Mouse (Mus musculus): ENCODE results near the gene Rassf6. TPM values are rescaled to one million over a fixed set of nuclear protein-coding genes. Genes with fewer than 3 reads are reported as not detected.
A peak's percentile ranks its signal among the peaks of the same experiment; 100 is the strongest.

Gene Rassf6
- total and polyA plus RNA-seq, 2 experiments from 2014 or later = 0.41 to 0.65 TPM

GRCm38 (mm10) chr5:90567788-90568187 is 72.7 kb downstream of the Rassf6 start:
- 37% methylated on average over 5 of the region's 5 CpGs for WGBS
- TF ChIP-seq CTCF (IDR thresholded peaks at IDR 0.05; ENCODE audit: low read depth) (no peak), EP300 (IDR thresholded peaks at IDR 0.05; ENCODE audit: low read depth) (no peak)
- Histone ChIP-seq H3K9me3 (replicated peaks; ENCODE audit: control insufficient read depth, low read length) (no peaks in the 10 kb centered on the region), H3K27me3 (ENCODE audit: control insufficient read depth, insufficient read depth, low read length) (no peaks in the 10 kb centered on the region), H3K27ac (ENCODE audit: low read depth) (no peak overlapping the region), H3K4me2 (ENCODE audit: low read depth, low read length) (no peak overlapping the region), H3K36me3 (replicated peaks; ENCODE audit: control insufficient read depth, insufficient read depth, low read length) (no peaks in the 10 kb centered on the region), H3K4me3 (ENCODE audit: low read depth, low read length) (no peak overlapping the region), H3K4me1 (ENCODE audit: control insufficient read depth, insufficient read depth) (peaks cover 8% of the 10 kb centered on the region; the same call in 1 of the 2 replicates), H3K9ac (replicated peaks; ENCODE audit: low read depth, low read length) (no peak overlapping the region)
- DNase-seq (ENCODE audit: low spot score) (no peak), ATAC-seq (ENCODE audit: insufficient read depth, low read depth) (peak; percentile 60; the same call in 1 of the 2 replicates)

- H3K9ac ChIP-seq (replicated peaks; ENCODE audit: low read depth, low read length) = no peak overlapping the region
- no peak overlapping the region for H3K4me3 ChIP-seq (ENCODE audit: low read depth, low read length)
- ATAC-seq (ENCODE audit: insufficient read depth, low read depth) (no peak), DNase-seq (ENCODE audit: low spot score) (no peak)
- WGBS = 71% methylated on average over 6 of the region's 6 CpGs
- TF ChIP-seq EP300 (IDR thresholded peaks at IDR 0.05; ENCODE audit: low read depth) = no peak
- TF ChIP-seq CTCF (IDR thresholded peaks at IDR 0.05; ENCODE audit: low read depth) = no peak
- peaks cover 8% of the 10 kb centered on the region; the same call in 1 of the 2 replicates for H3K4me1 ChIP-seq (ENCODE audit: control insufficient read depth, insufficient read depth)
- no peaks in the 10 kb centered on the region for H3K9me3 ChIP-seq (replicated peaks; ENCODE audit: control insufficient read depth, low read length)
- no peak overlapping the region for H3K27ac ChIP-seq (ENCODE audit: low read depth)
- no peaks in the 10 kb centered on the region for H3K36me3 ChIP-seq (replicated peaks; ENCODE audit: control insufficient read depth, insufficient read depth, low read length)
- no peak overlapping the region for H3K4me2 ChIP-seq (ENCODE audit: low read depth, low read length)
- H3K27me3 ChIP-seq (ENCODE audit: control insufficient read depth, insufficient read depth, low read length) = no peaks in the 10 kb centered on the region
These were observed 75.3 kb downstream of the Rassf6 start for GRCm38 (mm10) chr5:90565205-90565604.

- TF ChIP-seq EP300 (IDR thresholded peaks at IDR 0.05; ENCODE audit: low read depth) (no peak), CTCF (IDR thresholded peaks at IDR 0.05; ENCODE audit: low read depth) (no peak)
- WGBS = 84% methylated on average over 4 of the region's 4 CpGs
These were observed 76.3 kb downstream of the Rassf6 start for GRCm38 (mm10) chr5:90564161-90564560.

GRCm38 (mm10) chr5:90562880-90563279 is 77.6 kb downstream of the Rassf6 start:
- Histone ChIP-seq H3K36me3 (replicated peaks; ENCODE audit: control insufficient read depth, insufficient read depth, low read length) (no peaks in the 10 kb centered on the region), H3K4me3 (ENCODE audit: low read depth, low read length) (no peak overlapping the region), H3K9ac (replicated peaks; ENCODE audit: low read depth, low read length) (no peak overlapping the region), H3K4me2 (ENCODE audit: low read depth, low read length) (no peak overlapping the region), H3K27me3 (ENCODE audit: control insufficient read depth, insufficient read depth, low read length) (no peaks in the 10 kb centered on the region), H3K4me1 (ENCODE audit: control insufficient read depth, insufficient read depth) (no peaks in the 10 kb centered on the region; the same call in 1 of the 2 replicates), H3K27ac (ENCODE audit: low read depth) (no peak overlapping the region), H3K9me3 (replicated peaks; ENCODE audit: control insufficient read depth, low read length) (no peaks in the 10 kb centered on the region)
- no peak for ATAC-seq (ENCODE audit: insufficient read depth, low read depth)
- no peak for TF ChIP-seq EP300 (IDR thresholded peaks at IDR 0.05; ENCODE audit: low read depth)
- TF ChIP-seq CTCF (IDR thresholded peaks at IDR 0.05; ENCODE audit: low read depth) = no peak
- no peak for DNase-seq (ENCODE audit: low spot score)
- 38% methylated on average over 4 of the region's 4 CpGs for WGBS

More at GRCm38 (mm10) chr5:90564161-90564560, 76.3 kb downstream of the Rassf6 start:
- Histone ChIP-seq H3K4me3 (ENCODE audit: low read depth, low read length) (no peak overlapping the region), H3K4me1 (ENCODE audit: control insufficient read depth, insufficient read depth) (peaks cover 8% of the 10 kb centered on the region; the same call in 1 of the 2 replicates), H3K4me2 (ENCODE audit: low read depth, low read length) (no peak overlapping the region), H3K27ac (ENCODE audit: low read depth) (no peak overlapping the region), H3K36me3 (replicated peaks; ENCODE audit: control insufficient read depth, insufficient read depth, low read length) (no peaks in the 10 kb centered on the region), H3K27me3 (ENCODE audit: control insufficient read depth, insufficient read depth, low read length) (no peaks in the 10 kb centered on the region), H3K9ac (replicated peaks; ENCODE audit: low read depth, low read length) (no peak overlapping the region), H3K9me3 (replicated peaks; ENCODE audit: control insufficient read depth, low read length) (no peaks in the 10 kb centered on the region)
- no peak for DNase-seq (ENCODE audit: low spot score)
- no peak for ATAC-seq (ENCODE audit: insufficient read depth, low read depth)

- Histone ChIP-seq H3K9me3 (replicated peaks; ENCODE audit: control insufficient read depth, low read length) (no peaks in the 10 kb centered on the region), H3K36me3 (replicated peaks; ENCODE audit: control insufficient read depth, insufficient read depth, low read length) (no peaks in the 10 kb centered on the region), H3K27ac (ENCODE audit: low read depth) (no peak overlapping the region), H3K9ac (replicated peaks; ENCODE audit: low read depth, low read length) (no peak overlapping the region), H3K4me2 (ENCODE audit: low read depth, low read length) (no peak overlapping the region), H3K4me3 (ENCODE audit: low read depth, low read length) (no peak overlapping the region), H3K4me1 (ENCODE audit: control insufficient read depth, insufficient read depth) (no peaks in the 10 kb centered on the region), H3K27me3 (ENCODE audit: control insufficient read depth, insufficient read depth, low read length) (no peaks in the 10 kb centered on the region)
- DNase-seq (ENCODE audit: low spot score) (no peak), ATAC-seq (ENCODE audit: insufficient read depth, low read depth) (no peak)
- WGBS = 89% methylated on average over 11 of the region's 11 CpGs
- TF ChIP-seq EP300 (IDR thresholded peaks at IDR 0.05; ENCODE audit: low read depth) = no peak
- TF ChIP-seq CTCF (IDR thresholded peaks at IDR 0.05; ENCODE audit: low read depth) = no peak
These were observed 78.7 kb downstream of the Rassf6 start for GRCm38 (mm10) chr5:90561721-90562275.

- WGBS = 88% methylated on average over 6 of the region's 6 CpGs
- DNase-seq (ENCODE audit: low spot score) = no peak
- no peaks in the 10 kb centered on the region for H3K4me1 ChIP-seq (ENCODE audit: control insufficient read depth, insufficient read depth)
- H3K9ac ChIP-seq (replicated peaks; ENCODE audit: low read depth, low read length) = no peak within 1 kb of the TSS
- no peaks in the 10 kb centered on the region for H3K36me3 ChIP-seq (replicated peaks; ENCODE audit: control insufficient read depth, insufficient read depth, low read length)
- H3K27ac ChIP-seq (ENCODE audit: low read depth) = no peak within 1 kb of the TSS
- ATAC-seq (ENCODE audit: insufficient read depth, low read depth) = no peak
- no peaks in the 10 kb centered on the region for H3K27me3 ChIP-seq (ENCODE audit: control insufficient read depth, insufficient read depth, low read length)
- TF ChIP-seq EP300 (IDR thresholded peaks at IDR 0.05; ENCODE audit: low read depth) = no peak
- no peak for TF ChIP-seq CTCF (IDR thresholded peaks at IDR 0.05; ENCODE audit: low read depth)
- H3K4me3 ChIP-seq (ENCODE audit: low read depth, low read length) = no peak within 1 kb of the TSS
- no peak within 1 kb of the TSS for H3K4me2 ChIP-seq (ENCODE audit: low read depth, low read length)
- no peaks in the 10 kb centered on the region for H3K9me3 ChIP-seq (replicated peaks; ENCODE audit: control insufficient read depth, low read length)
These were observed 79.7 kb downstream of the Rassf6 start, which contains the start of gene 5830473C10Rik for GRCm38 (mm10) chr5:90560743-90561142. Gene 5830473C10Rik (plus strand): TSS chr5:90561107.
